Mouse (Mus musculus) cerebellum, adult 2 months (tissue): ENCODE data around the gene Taok1.

ENCODE experiments used
- CTCF ChIP-seq: fragments of 200-500 bp; IDR thresholded peaks from 2 replicates; pipeline ENCODE4 v1.5.1; 2011; ENCODE audit warnings: low read depth, mild to moderate bottlenecking, control low read depth, low read length, moderate library complexity, borderline replicate concordance; ENCODE audit not compliant: insufficient read depth
- POLR2A ChIP-seq: fragments of 200-500 bp; IDR thresholded peaks from 2 replicates; pipeline ENCODE4 v1.6.1; 2011; ENCODE audit warnings: low read length, control low read depth, borderline replicate concordance; ENCODE audit not compliant: insufficient read depth

DNA sequence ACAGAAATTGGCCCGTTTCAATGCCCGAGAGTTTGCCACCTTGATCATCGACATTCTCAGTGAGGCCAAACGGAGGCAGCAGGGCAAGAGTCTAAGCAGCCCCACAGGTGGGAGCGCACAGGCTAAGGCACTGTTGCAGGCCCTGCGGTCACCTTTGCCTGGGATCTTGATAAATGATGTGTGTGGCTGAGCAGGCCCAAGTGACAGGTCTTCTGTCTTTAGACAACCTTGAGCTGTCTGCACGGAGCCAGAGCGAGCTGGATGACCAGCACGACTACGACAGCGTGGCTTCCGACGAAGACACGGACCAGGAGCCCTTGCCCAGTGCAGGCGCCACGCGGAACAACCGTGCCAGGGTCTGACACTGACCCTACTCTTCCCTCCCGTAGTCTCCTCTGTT lies 103.2 kb downstream of the Taok1 start:
- no peak for TF ChIP-seq CTCF
- no peak for TF ChIP-seq POLR2A
